Mouse (Mus musculus) bone marrow, adult 2 months (tissue): Measurements from ENCODE around the gene Zc3hav1l.

Experiments
- CTCF ChIP-seq: fragments of 200-500 bp; IDR thresholded peaks from 2 replicates; pipeline ENCODE4 v1.5.1; 2011; ENCODE audit warnings: low read length, control low read depth; ENCODE audit not compliant: control insufficient read depth, insufficient read depth
- POLR2A ChIP-seq: fragments of 200-500 bp; IDR thresholded peaks from 2 replicates; pipeline ENCODE4 v1.6.1; 2011; ENCODE audit warnings: low read depth, mild to moderate bottlenecking, control low read depth, low read length, borderline replicate concordance; ENCODE audit not compliant: control insufficient read depth

DNA sequence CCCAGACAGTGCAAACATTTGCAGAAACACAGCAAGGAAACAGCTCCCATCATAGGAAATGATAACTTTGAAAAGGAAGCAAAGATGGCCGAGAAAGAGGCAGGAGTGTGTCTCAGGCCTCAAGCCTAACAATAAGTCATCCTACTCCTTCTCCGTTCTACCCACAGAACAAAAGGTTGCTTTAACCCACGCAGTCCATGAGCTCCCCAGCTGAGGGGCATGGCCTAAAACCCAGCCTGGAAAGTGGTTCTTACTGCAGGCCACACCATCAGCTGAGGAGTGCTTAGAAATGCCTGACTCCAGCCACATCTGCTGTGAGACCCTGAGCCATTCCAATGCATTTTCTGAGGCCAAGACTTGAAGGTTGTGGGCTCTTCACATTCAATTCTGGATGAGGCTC is 44.5 kb upstream of the Zc3hav1l start:
- TF ChIP-seq CTCF (no peak), POLR2A (no peak)
